ENCODE assay signal across 25 mouse cellular contexts in genomic region chr19:50586182-50586581, GRCm38 (mm10).
DNase-seq lines count a peak whose midpoint lies in the region; ATAC-seq and TF ChIP-seq lines count a peak whose summit lies in the region.
"Had no signal": no experiment of that assay in that cellular context is flagged by ENCODE, and none has a peak within 500 bp of the region (broad histone marks: within the 10 kb centered on the region; RNA-seq: fewer than 3 reads in every experiment).

No protein-coding gene starts in this region.

- no peak for ATAC-seq in hindbrain, postnatal 0 days
- no peak for ATAC-seq in hindbrain, embryonic 14.5 days (ENCODE audit: low FRiP score)
- peak; percentile 80; the same call in 1 of the 2 replicates for ATAC-seq in forebrain, embryonic 16.5 days
- no peak for ATAC-seq in stomach, postnatal 0 days (ENCODE audit: low FRiP score, low TSS enrichment)
- ATAC-seq in lung, postnatal 0 days, result no peak
- ATAC-seq: intestine, embryonic 16.5 days; liver, embryonic 12.5 days; liver, postnatal 0 days; midbrain, embryonic 13.5 days had no signal

- peak; percentile 2 for DNase-seq in cerebellum, adult 11-12 months
- no peak for DNase-seq in cerebellum, adult 8-10 months
- DNase-seq in hindbrain, postnatal 0 days (ENCODE audit: low spot score), result peak; percentile 15
- no peak for DNase-seq in hindbrain, embryonic 14.5 days (ENCODE audit: low spot score)
- peak; percentile 4 for DNase-seq in cerebellum, adult 9-10 months
- DNase-seq in stomach, postnatal 0 days (ENCODE audit: low spot score), result no peak
- DNase-seq in lung, postnatal 0 days (ENCODE audit: low spot score), result no peak
- DNase-seq: adrenal gland, adult 8-10 months; gastrocnemius, postnatal 14 days; heart, postnatal 14 days; kidney, postnatal 25 days; liver, postnatal 0 days; lung, postnatal 4 days; right cerebral cortex, postnatal 25 days; thymus, postnatal 14 days had no signal

- H3K4me1 ChIP-seq in hindbrain, postnatal 0 days (ENCODE audit: insufficient read depth, low read length), result no peaks in the 10 kb centered on the region
- H3K4me1 ChIP-seq in hindbrain, embryonic 14.5 days (replicated peaks; ENCODE audit: control insufficient read depth, insufficient read depth, low read length), result no peaks in the 10 kb centered on the region; the same call in 1 of the 2 replicates
- no peaks in the 10 kb centered on the region for H3K4me1 ChIP-seq in forebrain, embryonic 16.5 days (replicated peaks; ENCODE audit: control insufficient read depth, insufficient read depth, low read length)
- no peaks in the 10 kb centered on the region for H3K4me1 ChIP-seq in stomach, postnatal 0 days (replicated peaks; ENCODE audit: control insufficient read depth, insufficient read depth)
- no peaks in the 10 kb centered on the region for H3K4me1 ChIP-seq in lung, postnatal 0 days (ENCODE audit: insufficient read depth, low read depth, low read length)
- H3K4me1 ChIP-seq: limb, embryonic 13.5 days; liver, embryonic 12.5 days; megakaryocyte, embryonic 14.5 days; midbrain, embryonic 13.5 days; stomach, embryonic 15.5 days had no signal

- H3K9me3 ChIP-seq in hindbrain, postnatal 0 days (ENCODE audit: low read length), result no peaks in the 10 kb centered on the region
- no peaks in the 10 kb centered on the region for H3K9me3 ChIP-seq in hindbrain, embryonic 14.5 days (ENCODE audit: control insufficient read depth, low read length)
- no peaks in the 10 kb centered on the region for H3K9me3 ChIP-seq in forebrain, embryonic 16.5 days (ENCODE audit: control insufficient read depth, low read length)
- H3K9me3 ChIP-seq in stomach, postnatal 0 days (ENCODE audit: control insufficient read depth, low read length), result no peaks in the 10 kb centered on the region
- no peaks in the 10 kb centered on the region for H3K9me3 ChIP-seq in lung, postnatal 0 days (ENCODE audit: low read length)
- H3K9me3 ChIP-seq: limb, embryonic 13.5 days; liver, embryonic 12.5 days; megakaryocyte, embryonic 14.5 days; midbrain, embryonic 13.5 days; stomach, embryonic 15.5 days had no signal

- no peak for TF ChIP-seq EP300 in stomach, postnatal 0 days (optimal IDR thresholded peaks at IDR 0.05)
- TF ChIP-seq EP300 in lung, postnatal 0 days (IDR thresholded peaks at IDR 0.05), result no peak

- no peak for TF ChIP-seq CTCF in hindbrain, postnatal 0 days (IDR thresholded peaks at IDR 0.05; ENCODE audit: low read depth)
- no peak for TF ChIP-seq CTCF in stomach, postnatal 0 days (IDR thresholded peaks at IDR 0.05; ENCODE audit: low read depth)
- no peak for TF ChIP-seq CTCF in lung, postnatal 0 days (IDR thresholded peaks at IDR 0.05)

- no peak overlapping the region for H3K9ac ChIP-seq in hindbrain, postnatal 0 days (replicated peaks; ENCODE audit: low read length)
- no peak overlapping the region for H3K9ac ChIP-seq in hindbrain, embryonic 14.5 days
- no peak overlapping the region for H3K9ac ChIP-seq in forebrain, embryonic 16.5 days (replicated peaks; ENCODE audit: low read depth, low read length)
- no peak overlapping the region for H3K9ac ChIP-seq in stomach, postnatal 0 days (ENCODE audit: low read length)
- H3K9ac ChIP-seq in lung, postnatal 0 days (replicated peaks; ENCODE audit: low read depth), result no peak overlapping the region
- H3K9ac ChIP-seq: limb, embryonic 13.5 days; liver, embryonic 12.5 days; liver, postnatal 0 days; midbrain, embryonic 13.5 days; stomach, embryonic 15.5 days had no signal

- H3K36me3 ChIP-seq in hindbrain, postnatal 0 days (ENCODE audit: insufficient read depth, low read length), result no peaks in the 10 kb centered on the region
- no peaks in the 10 kb centered on the region for H3K36me3 ChIP-seq in hindbrain, embryonic 14.5 days (replicated peaks; ENCODE audit: control insufficient read depth, insufficient read depth)
- no peaks in the 10 kb centered on the region for H3K36me3 ChIP-seq in forebrain, embryonic 16.5 days (ENCODE audit: control insufficient read depth, insufficient read depth)
- H3K36me3 ChIP-seq in stomach, postnatal 0 days (ENCODE audit: control insufficient read depth, insufficient read depth, low read length), result no peaks in the 10 kb centered on the region
- H3K36me3 ChIP-seq in lung, postnatal 0 days (ENCODE audit: insufficient read depth, low read length), result no peaks in the 10 kb centered on the region
- H3K36me3 ChIP-seq: G1E; limb, embryonic 13.5 days; liver, embryonic 12.5 days; midbrain, embryonic 13.5 days; stomach, embryonic 15.5 days had no signal

- no peak overlapping the region for H3K4me2 ChIP-seq in hindbrain, postnatal 0 days (ENCODE audit: low read depth, low read length)
- H3K4me2 ChIP-seq in hindbrain, embryonic 14.5 days (replicated peaks), result no peak overlapping the region
- H3K4me2 ChIP-seq in forebrain, embryonic 16.5 days (ENCODE audit: low read length), result no peak overlapping the region
- H3K4me2 ChIP-seq in stomach, postnatal 0 days (replicated peaks; ENCODE audit: low read depth), result no peak overlapping the region
- no peak overlapping the region for H3K4me2 ChIP-seq in lung, postnatal 0 days (replicated peaks; ENCODE audit: low read depth, low read length)
- H3K4me2 ChIP-seq: limb, embryonic 13.5 days; liver, embryonic 12.5 days; midbrain, embryonic 13.5 days; stomach, embryonic 15.5 days had no signal

- H3K4me3 ChIP-seq in hindbrain, postnatal 0 days (ENCODE audit: low read length), result no peak overlapping the region
- H3K4me3 ChIP-seq in hindbrain, embryonic 14.5 days (replicated peaks; ENCODE audit: low read length), result no peak overlapping the region
- H3K4me3 ChIP-seq in forebrain, embryonic 16.5 days (replicated peaks; ENCODE audit: low read length), result no peak overlapping the region
- H3K4me3 ChIP-seq in stomach, postnatal 0 days (ENCODE audit: low read depth, low read length), result no peak overlapping the region
- H3K4me3 ChIP-seq in lung, postnatal 0 days (ENCODE audit: low read depth, low read length), result no peak overlapping the region
- H3K4me3 ChIP-seq: erythroblast, embryonic 14.5 days; left cerebral cortex, adult 2 months; limb, embryonic 13.5 days; liver, embryonic 12.5 days; megakaryocyte, embryonic 14.5 days; midbrain, embryonic 13.5 days; stomach, embryonic 15.5 days had no signal

- H3K27me3 ChIP-seq in hindbrain, postnatal 0 days (ENCODE audit: insufficient read depth, low read length), result no peaks in the 10 kb centered on the region
- no peaks in the 10 kb centered on the region for H3K27me3 ChIP-seq in hindbrain, embryonic 14.5 days (ENCODE audit: control insufficient read depth, insufficient read depth, low read length)
- no peaks in the 10 kb centered on the region for H3K27me3 ChIP-seq in forebrain, embryonic 16.5 days (replicated peaks; ENCODE audit: control insufficient read depth, insufficient read depth, low read length)
- H3K27me3 ChIP-seq in stomach, postnatal 0 days (ENCODE audit: control insufficient read depth, insufficient read depth, low read length), result no peaks in the 10 kb centered on the region
- H3K27me3 ChIP-seq in lung, postnatal 0 days (replicated peaks; ENCODE audit: insufficient read depth, low read length), result no peaks in the 10 kb centered on the region
- H3K27me3 ChIP-seq: limb, embryonic 13.5 days; liver, embryonic 12.5 days; megakaryocyte, embryonic 14.5 days; midbrain, embryonic 13.5 days; stomach, embryonic 15.5 days had no signal

- no peak overlapping the region for H3K27ac ChIP-seq in hindbrain, postnatal 0 days
- no peak overlapping the region for H3K27ac ChIP-seq in hindbrain, embryonic 14.5 days
- no peak overlapping the region for H3K27ac ChIP-seq in forebrain, embryonic 16.5 days (ENCODE audit: low read length)
- no peak overlapping the region for H3K27ac ChIP-seq in stomach, postnatal 0 days (replicated peaks)
- no peak overlapping the region for H3K27ac ChIP-seq in lung, postnatal 0 days (ENCODE audit: low read length)
- H3K27ac ChIP-seq: left cerebral cortex, adult 2 months; limb, embryonic 13.5 days; liver, embryonic 12.5 days; midbrain, embryonic 13.5 days; stomach, embryonic 15.5 days had no signal

- 74% methylated on average over 5 of the region's 5 CpGs for WGBS in hindbrain, postnatal 0 days
- WGBS in hindbrain, embryonic 14.5 days, result 91% methylated on average over 5 of the region's 5 CpGs
- WGBS in forebrain, embryonic 16.5 days, result 72% methylated on average over 5 of the region's 5 CpGs
- 96% methylated on average over 5 of the region's 5 CpGs for WGBS in stomach, postnatal 0 days
- 88% methylated on average over 5 of the region's 5 CpGs for WGBS in lung, postnatal 0 days

Comparison
In these comparisons a context has a peak if more than half of its experiments do, and no peak if none do; other contexts are left out.
1. DNase-seq: peak in cerebellum, adult 11-12 months (single experiment), hindbrain, postnatal 0 days (single experiment) and cerebellum, adult 9-10 months (single experiment); none in cerebellum, adult 8-10 months (single experiment), hindbrain, embryonic 14.5 days (single experiment), stomach, postnatal 0 days (single experiment) and lung, postnatal 0 days (single experiment).